Mouse (Mus musculus) hindlimb bud, embryonic 11.5 days (tissue): ENCODE results near the gene Gm4881.

ENCODE experiments used
- DNase-seq: peaks from one replicate; pipeline ENCODE4 v3.0.0-alpha.2; 2012; ENCODE audit warnings: low read depth, low spot score; ENCODE audit errors: extremely low spot score

Gm4881 gene

GRCm38 (mm10) chr7:24944257-24944950, at the start of gene Gm4881:
Gene Gm4881 (minus strand): TSS chr7:24944494.
- DNase-seq = no peak

- DNase-seq = no peak
Observed at GRCm38 (mm10) chr7:24993081-24993480, 48.8 kb upstream of the Gm4881 start.

GRCm38 (mm10) chr7:24990478-24990877, 46.2 kb upstream of the Gm4881 start:
- DNase-seq = no peak

GRCm38 (mm10) chr7:24987941-24988340, 43.6 kb upstream of the Gm4881 start:
- DNase-seq = no peak

- DNase-seq = no peak
Observed at GRCm38 (mm10) chr7:24985799-24986198, 41.5 kb upstream of the Gm4881 start.

GRCm38 (mm10) chr7:24984307-24984706, 40.0 kb upstream of the Gm4881 start:
- DNase-seq = no peak

GRCm38 (mm10) chr7:24983396-24983795, 39.1 kb upstream of the Gm4881 start:
- no peak for DNase-seq

GRCm38 (mm10) chr7:24980439-24980838, 36.1 kb upstream of the Gm4881 start:
- DNase-seq = no peak

- no peak for DNase-seq
Observed at GRCm38 (mm10) chr7:24978781-24979180, 34.5 kb upstream of the Gm4881 start.

- peak; percentile 76 for DNase-seq
Observed at GRCm38 (mm10) chr7:24974893-24975595, 30.8 kb upstream of the Gm4881 start.

- DNase-seq = no peak
Observed at GRCm38 (mm10) chr7:24973902-24974301, 29.6 kb upstream of the Gm4881 start.

GRCm38 (mm10) chr7:24973208-24973607, 28.9 kb upstream of the Gm4881 start:
- no peak for DNase-seq

- DNase-seq = peak; percentile 89
Observed at GRCm38 (mm10) chr7:24971972-24972893, 27.9 kb upstream of the Gm4881 start, which contains the start of gene Rabac1. Gene Rabac1 (minus strand): TSS chr7:24972754.

- no peak for DNase-seq
Observed at GRCm38 (mm10) chr7:24971261-24971971, 27.1 kb upstream of the Gm4881 start.

- DNase-seq = no peak
Observed at GRCm38 (mm10) chr7:24970341-24970740, 26.0 kb upstream of the Gm4881 start.

GRCm38 (mm10) chr7:24969805-24970204, 25.5 kb upstream of the Gm4881 start:
- no peak for DNase-seq

GRCm38 (mm10) chr7:24968463-24968862, 24.2 kb upstream of the Gm4881 start:
- no peak for DNase-seq

GRCm38 (mm10) chr7:24967966-24968365, 23.7 kb upstream of the Gm4881 start:
- DNase-seq = no peak

GRCm38 (mm10) chr7:24964897-24965535, 20.7 kb upstream of the Gm4881 start:
- peak; percentile 82 for DNase-seq

GRCm38 (mm10) chr7:24964288-24964687, 20.0 kb upstream of the Gm4881 start:
- DNase-seq = no peak
